Comparison of ENCODE assay signal across 16 mouse cellular contexts in genomic region chr5:51612049-51612448, GRCm38 (mm10). TPM values are rescaled to one million over a fixed set of nuclear protein-coding genes. Genes with fewer than 3 reads are reported as not detected.
"Had no signal": no experiment of that assay in that cellular context is flagged by ENCODE, and none has a peak within 500 bp of the region (broad histone marks: within the 10 kb centered on the region; RNA-seq: fewer than 3 reads in every experiment).

No protein-coding gene starts in this region.

- H3K4me1 ChIP-seq: liver, embryonic 12.5 days; midbrain, embryonic 10.5 days; neural tube, embryonic 15.5 days had no signal

- H3K36me3 ChIP-seq: limb, embryonic 15.5 days; liver, embryonic 12.5 days; midbrain, embryonic 10.5 days; neural tube, embryonic 15.5 days had no signal

- H3K9ac ChIP-seq: limb, embryonic 15.5 days; liver, embryonic 12.5 days; lung, embryonic 14.5 days; neural tube, embryonic 15.5 days had no signal

- H3K27me3 ChIP-seq: limb, embryonic 15.5 days; liver, embryonic 12.5 days; neural tube, embryonic 15.5 days had no signal

- ATAC-seq: liver, embryonic 12.5 days had no signal

- H3K4me3 ChIP-seq: limb, embryonic 15.5 days; liver, embryonic 12.5 days; midbrain, embryonic 10.5 days; myocyte; neural tube, embryonic 15.5 days had no signal

- DNase-seq: kidney, postnatal 36 days; layer of hippocampus, adult 9-11 months; layer of hippocampus, postnatal 36 days; lung, embryonic 14.5 days; lung, postnatal 10 days; lung, postnatal 4 days; midbrain, embryonic 14.5 days; right cerebral cortex, adult 18-20 months; right cerebral cortex, postnatal 25 days had no signal

- H3K9me3 ChIP-seq: limb, embryonic 15.5 days; liver, embryonic 12.5 days; midbrain, embryonic 10.5 days; neural tube, embryonic 15.5 days had no signal

- H3K4me2 ChIP-seq: limb, embryonic 15.5 days; liver, embryonic 12.5 days; lung, embryonic 14.5 days; neural tube, embryonic 15.5 days had no signal

- H3K27ac ChIP-seq: limb, embryonic 15.5 days; liver, embryonic 12.5 days; midbrain, embryonic 10.5 days; neural tube, embryonic 15.5 days; stomach, postnatal 0 days had no signal

RNA-seq across cellular contexts. Expression of gene Ppargc1a, which starts 44.5 kb away (rescaled TPM):
- total RNA-seq: megakaryocyte, adult 5-6 weeks had no signal
